Mouse (Mus musculus) embryonic facial prominence, embryonic 14.5 days (tissue): ENCODE measurements around the gene Agtr1a. TPM values are rescaled to one million over a fixed set of nuclear protein-coding genes. Genes with fewer than 3 reads are reported as not detected.

Source experiments
- ATAC-seq: fragments of 200-750 bp; cut with Nextera tagmentation; 2 replicates; pipeline ENCODE4 v1.8.0; 2017; ENCODE audit warnings: low read depth, moderate number of reproducible peaks, moderate TSS enrichment
- DNase-seq: peaks from one replicate; pipeline ENCODE4 v3.0.0-alpha.2; 2015; ENCODE audit warnings: low spot score
- H3K27ac ChIP-seq: fragments of 300-500 bp; sonication (generic); replicated peaks from 2 replicates; pipeline ENCODE4 v1.5.1; 2014; ENCODE audit warnings: low read depth, mild to moderate bottlenecking, low read length, moderate library complexity
- H3K27me3 ChIP-seq: fragments of 300-500 bp; sonication (generic); replicated peaks from 2 replicates; pipeline ENCODE4 v1.6.1; 2014; ENCODE audit warnings: low read length; ENCODE audit not compliant: control insufficient read depth, insufficient read depth
- H3K36me3 ChIP-seq: fragments of 300-500 bp; sonication (generic); 2 replicates; pipeline ENCODE4 v1.6.1; 2014; ENCODE audit warnings: low read length, mixed read lengths; ENCODE audit not compliant: control insufficient read depth, insufficient read depth
- H3K4me1 ChIP-seq: fragments of 300-500 bp; sonication (generic); 2 replicates; pipeline ENCODE4 v1.6.1; 2014; ENCODE audit warnings: antibody characterized with exemption, low read length; ENCODE audit not compliant: control insufficient read depth, insufficient read depth
- H3K4me2 ChIP-seq: fragments of 300-500 bp; sonication (generic); 2 replicates; pipeline ENCODE4 v1.6.1; 2014; ENCODE audit warnings: low read depth, mild to moderate bottlenecking, low read length, moderate library complexity, mixed read lengths
- H3K4me3 ChIP-seq: fragments of 300-500 bp; sonication (generic); 2 replicates; pipeline ENCODE4 v1.5.1; 2014; ENCODE audit warnings: low read depth, mild to moderate bottlenecking, low read length
- H3K9ac ChIP-seq: fragments of 300-500 bp; sonication (generic); 2 replicates; pipeline ENCODE4 v1.6.1; 2014; ENCODE audit warnings: low read depth, mild to moderate bottlenecking, low read length, moderate library complexity, mixed read lengths
- H3K9me3 ChIP-seq: fragments of 300-500 bp; sonication (generic); 2 replicates; pipeline ENCODE4 v1.6.1; 2016; ENCODE audit warnings: low read length; ENCODE audit not compliant: control insufficient read depth
- whole genome bisulfite sequencing: fragments of 180-500 bp; shearing (Covaris S2); extraction: QIAGEN DNeasy Blood & Tissue Kit; methylation state at CpG from one replicate; pipeline ENCODE4 v1.1.7; 2014; 5-methylcytosine and 5-hydroxymethylcytosine counted together
- polyA plus RNA-seq: library from polyadenylated mRNA; unstranded; fragments of >200 nt; fragmentation: Nextera tagmentation; extraction: Ambion mirVana; gene quantifications from 2 replicates; pipeline ENCODE4 v1.2.1, GENCODE M21; 2014

The Agtr1a gene
- polyA plus RNA-seq, 1 experiment from 2014 or later: 9.9 TPM

DNA sequence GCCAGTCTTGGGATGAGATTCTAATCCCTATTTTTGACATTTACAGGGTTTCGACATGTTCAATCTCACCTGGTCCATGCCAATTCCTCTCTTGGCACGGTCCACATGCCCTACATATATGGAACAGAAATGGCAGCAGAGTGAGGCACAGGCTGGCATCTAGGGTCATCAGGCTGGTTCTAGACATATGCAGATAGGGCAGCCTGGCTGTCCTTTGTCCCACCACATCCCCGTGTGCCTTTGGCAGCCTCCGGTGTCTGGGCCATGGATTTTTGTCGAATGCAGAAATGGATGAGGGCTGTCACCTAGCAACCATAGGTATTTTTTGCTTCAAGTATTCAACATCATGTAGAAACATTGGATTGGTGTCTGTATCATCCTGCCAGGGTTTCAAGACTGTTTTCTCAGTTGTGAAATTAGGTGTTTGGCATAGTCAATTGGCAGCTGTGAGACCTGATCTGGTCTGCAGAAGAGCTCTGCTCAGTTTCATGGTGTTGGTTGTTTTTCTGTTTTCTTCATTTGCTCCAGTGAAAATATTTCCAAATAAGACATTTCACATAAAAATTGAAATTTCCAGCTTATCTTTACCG lies 18.8 kb downstream of the Agtr1a start:
- no peaks in the 10 kb centered on the region for H3K9me3 ChIP-seq
- ATAC-seq (no peak), DNase-seq (no peak)
- no peak overlapping the region for H3K4me2 ChIP-seq
- H3K9ac ChIP-seq: no peak overlapping the region
- no peaks in the 10 kb centered on the region for H3K36me3 ChIP-seq
- no peaks in the 10 kb centered on the region for H3K4me1 ChIP-seq
- H3K27ac ChIP-seq: no peak overlapping the region
- no peaks in the 10 kb centered on the region for H3K27me3 ChIP-seq
- 91% methylated on average over 6 of the region's 6 CpGs for WGBS
- H3K4me3 ChIP-seq: no peak overlapping the region

DNA sequence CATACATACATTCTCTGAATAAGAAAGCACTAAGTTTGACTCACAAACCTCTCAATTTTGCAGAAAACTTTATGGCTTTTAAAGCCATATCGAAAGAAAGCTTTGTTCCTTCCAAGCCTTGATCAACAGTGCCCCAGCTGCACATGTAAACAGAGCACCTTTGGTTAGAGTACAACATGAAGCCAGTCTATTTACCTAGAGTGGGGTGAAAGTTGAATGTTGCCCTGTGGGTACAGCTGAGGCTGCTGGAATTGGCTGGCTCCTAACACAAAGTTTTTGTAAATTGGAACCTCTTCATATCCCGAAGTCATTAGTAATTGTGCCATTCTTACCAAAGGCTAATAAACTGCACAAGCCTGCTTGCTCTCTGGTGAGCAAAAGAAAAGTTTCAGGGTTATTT lies 19.7 kb downstream of the Agtr1a start:
- H3K4me1 ChIP-seq: no peaks in the 10 kb centered on the region
- H3K4me3 ChIP-seq: no peak overlapping the region
- no peaks in the 10 kb centered on the region for H3K27me3 ChIP-seq
- H3K9me3 ChIP-seq: no peaks in the 10 kb centered on the region
- H3K4me2 ChIP-seq: no peak overlapping the region
- H3K27ac ChIP-seq: no peak overlapping the region
- DNase-seq (no peak), ATAC-seq (no peak)
- 73% methylated on average over 2 of the region's 2 CpGs for WGBS
- no peaks in the 10 kb centered on the region for H3K36me3 ChIP-seq
- no peak overlapping the region for H3K9ac ChIP-seq

DNA sequence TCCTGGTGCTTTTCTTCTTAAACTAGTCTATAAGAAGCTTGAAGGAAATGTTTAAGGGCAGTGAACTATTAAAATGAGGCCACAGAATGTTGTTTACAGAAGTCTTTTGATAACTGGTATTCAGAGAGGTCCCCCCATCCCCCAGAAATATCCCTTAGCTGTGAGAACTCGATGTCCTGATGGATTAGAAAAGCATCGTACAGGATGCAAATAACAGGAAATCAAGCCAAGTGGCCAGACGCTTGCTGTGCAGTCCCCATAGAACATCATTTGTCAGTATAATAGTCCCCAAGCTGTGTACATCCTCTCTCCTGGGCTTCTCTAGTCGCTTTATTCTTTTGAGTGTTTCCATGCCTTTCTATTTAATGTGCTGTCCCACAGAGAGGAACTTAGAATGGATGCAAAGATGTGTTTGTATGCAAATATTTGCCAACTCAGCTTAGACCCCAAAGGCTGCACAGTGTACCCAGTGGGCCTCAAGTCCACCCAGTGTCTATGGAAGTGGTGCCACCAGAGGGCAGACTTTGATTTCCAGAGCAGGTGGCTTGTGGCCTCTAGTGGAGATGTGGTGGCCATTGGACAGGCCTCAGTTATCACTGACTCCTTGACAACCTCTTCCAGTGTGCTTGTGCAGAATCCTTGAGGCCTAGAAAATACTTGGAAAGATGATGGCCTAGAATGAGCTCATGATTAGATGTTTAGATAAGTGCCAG lies 22.4 kb downstream of the Agtr1a start:
- H3K36me3 ChIP-seq: no peaks in the 10 kb centered on the region
- 57% methylated on average over 4 of the region's 4 CpGs for WGBS
- no peak overlapping the region for H3K9ac ChIP-seq
- H3K27ac ChIP-seq: no peak overlapping the region
- H3K4me2 ChIP-seq: no peak overlapping the region
- H3K9me3 ChIP-seq: no peaks in the 10 kb centered on the region
- no peak overlapping the region for H3K4me3 ChIP-seq
- H3K4me1 ChIP-seq: no peaks in the 10 kb centered on the region
- DNase-seq (no peak), ATAC-seq (no peak)
- H3K27me3 ChIP-seq: no peaks in the 10 kb centered on the region

DNA sequence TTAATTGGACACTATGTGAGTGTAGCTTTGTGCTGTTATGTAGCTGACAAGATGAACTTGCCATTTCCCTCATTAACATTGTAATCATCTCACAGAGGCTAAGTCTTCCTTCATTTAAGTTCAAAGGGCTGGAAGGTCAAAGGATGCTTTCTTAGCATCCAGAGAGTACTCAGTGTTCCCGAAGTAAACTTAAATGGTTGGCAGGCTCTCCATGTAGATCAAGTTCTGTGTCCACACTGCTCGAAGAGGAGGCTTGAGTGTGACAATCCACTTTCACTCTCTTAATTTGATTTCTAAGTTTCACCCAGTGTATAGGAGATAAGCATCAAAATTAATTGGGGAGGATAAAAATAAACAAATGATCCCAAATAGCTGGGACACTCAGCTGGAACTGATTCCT lies 23.6 kb downstream of the Agtr1a start:
- H3K4me1 ChIP-seq: no peaks in the 10 kb centered on the region
- DNase-seq: no peak
- no peak overlapping the region for H3K9ac ChIP-seq
- no peaks in the 10 kb centered on the region for H3K36me3 ChIP-seq
- ATAC-seq: no peak
- no peak overlapping the region for H3K4me2 ChIP-seq
- H3K4me3 ChIP-seq: no peak overlapping the region
- H3K9me3 ChIP-seq: no peaks in the 10 kb centered on the region
- H3K27me3 ChIP-seq: no peaks in the 10 kb centered on the region
- H3K27ac ChIP-seq: no peak overlapping the region
- WGBS: 66% methylated on average over 2 of the region's 2 CpGs

DNA sequence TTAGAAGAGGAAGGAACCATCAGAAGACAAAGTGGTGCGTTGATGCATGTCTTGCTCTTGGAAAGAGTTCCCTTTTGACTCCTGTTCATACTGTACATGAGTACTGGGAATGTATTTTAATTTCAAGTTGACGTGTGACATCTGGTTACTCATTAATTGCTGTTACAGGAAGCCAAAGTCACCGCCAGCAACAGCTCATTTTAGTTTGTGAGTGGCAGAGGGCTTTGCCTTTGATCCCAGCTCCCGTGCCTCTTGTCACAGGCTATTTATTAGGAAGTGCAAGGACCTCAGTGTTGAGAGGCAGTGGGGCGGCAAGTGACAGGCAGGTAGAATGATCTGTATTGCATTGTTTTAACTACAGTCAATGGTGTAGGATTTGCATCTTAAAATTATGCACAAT lies 24.8 kb downstream of the Agtr1a start:
- DNase-seq (no peak), ATAC-seq (no peak)
- Histone ChIP-seq H3K4me1 (no peaks in the 10 kb centered on the region), H3K9ac (no peak overlapping the region), H3K36me3 (no peaks in the 10 kb centered on the region), H3K4me2 (no peak overlapping the region), H3K27me3 (no peaks in the 10 kb centered on the region), H3K9me3 (no peaks in the 10 kb centered on the region), H3K4me3 (no peak overlapping the region), H3K27ac (no peak overlapping the region)
- WGBS: 54% methylated on average over 5 of the region's 5 CpGs

DNA sequence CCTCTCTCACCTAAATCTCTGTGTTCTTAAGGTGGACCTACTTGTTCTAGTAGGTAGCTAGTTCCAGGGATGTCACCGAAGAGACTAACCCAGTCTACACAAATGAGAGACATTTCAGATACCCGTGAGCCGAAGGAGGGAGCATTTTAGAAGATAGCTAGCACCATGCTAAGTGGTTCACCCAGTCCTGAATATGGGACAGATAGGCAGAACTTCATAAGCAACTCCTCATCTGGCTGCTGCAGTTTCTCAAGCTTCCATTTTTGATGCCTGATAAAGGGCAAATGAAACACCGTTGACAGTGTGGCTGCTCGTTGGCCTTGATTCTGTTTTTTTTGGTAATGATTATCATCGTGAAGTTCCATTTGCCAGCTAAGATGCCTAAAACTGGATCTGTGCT lies 25.8 kb downstream of the Agtr1a start:
- 93% methylated on average over 6 of the region's 6 CpGs for WGBS
- H3K4me1 ChIP-seq: no peaks in the 10 kb centered on the region
- DNase-seq: no peak
- H3K4me2 ChIP-seq: no peak overlapping the region
- H3K9ac ChIP-seq: no peak overlapping the region
- H3K4me3 ChIP-seq: no peak overlapping the region
- no peaks in the 10 kb centered on the region for H3K36me3 ChIP-seq
- H3K27me3 ChIP-seq: no peaks in the 10 kb centered on the region
- H3K9me3 ChIP-seq: no peaks in the 10 kb centered on the region
- H3K27ac ChIP-seq: no peak overlapping the region
- ATAC-seq: no peak

DNA sequence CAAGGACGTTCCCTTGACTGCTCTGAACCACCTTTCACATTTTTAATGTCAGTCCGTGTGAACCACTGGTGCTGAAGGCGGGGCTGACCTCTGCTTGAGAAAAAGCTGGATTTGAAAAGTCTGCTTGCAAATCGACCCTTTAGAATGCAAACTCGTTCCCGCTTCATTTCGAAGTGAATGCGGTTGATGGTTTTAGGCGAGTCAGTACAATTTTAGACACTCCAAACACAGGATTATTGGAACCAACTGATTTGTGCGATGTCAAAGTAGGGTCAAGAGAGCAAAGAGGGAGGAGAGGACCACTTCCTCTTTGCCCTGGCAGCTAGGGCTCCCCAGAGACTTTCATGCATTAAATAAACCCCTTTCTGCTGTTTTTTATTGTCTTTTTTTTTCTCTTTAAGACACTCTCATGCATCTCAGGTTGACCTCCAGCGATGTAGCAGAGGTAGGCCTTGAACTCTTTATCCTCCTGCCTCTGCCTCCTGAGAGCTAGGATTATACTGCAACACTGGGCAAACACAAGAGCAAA lies 27.9 kb downstream of the Agtr1a start:
- DNase-seq (no peak), ATAC-seq (no peak)
- Histone ChIP-seq H3K36me3 (no peaks in the 10 kb centered on the region), H3K27me3 (no peaks in the 10 kb centered on the region), H3K9ac (no peak overlapping the region), H3K4me1 (no peaks in the 10 kb centered on the region), H3K27ac (no peak overlapping the region), H3K4me2 (no peak overlapping the region), H3K4me3 (no peak overlapping the region), H3K9me3 (no peaks in the 10 kb centered on the region)
- 53% methylated on average over 11 of the region's 11 CpGs for WGBS

DNA sequence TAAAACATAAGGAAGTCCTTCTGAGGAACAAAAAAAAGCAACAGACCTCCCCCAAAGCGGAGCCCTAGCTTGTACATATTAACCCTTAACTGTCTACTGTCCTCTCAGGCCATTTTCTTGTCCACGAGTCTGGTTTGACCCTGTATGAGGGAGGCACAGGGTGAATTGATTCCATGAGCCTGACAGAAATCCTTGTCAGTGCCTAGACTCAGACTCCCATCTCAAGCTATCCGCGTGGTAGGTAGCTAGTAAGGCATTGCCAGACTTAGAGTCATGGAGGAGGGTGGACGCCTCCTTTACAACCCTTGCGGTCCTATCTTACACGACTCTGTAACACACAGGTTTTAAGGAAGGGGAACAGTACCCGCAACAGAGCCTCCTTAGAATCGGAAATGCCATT lies 28.5 kb downstream of the Agtr1a start:
- Histone ChIP-seq H3K9ac (no peak overlapping the region), H3K27me3 (no peaks in the 10 kb centered on the region), H3K36me3 (no peaks in the 10 kb centered on the region), H3K27ac (no peak overlapping the region), H3K4me3 (no peak overlapping the region), H3K4me1 (no peaks in the 10 kb centered on the region), H3K4me2 (no peak overlapping the region), H3K9me3 (peaks cover 3% of the 10 kb centered on the region; the same call in 1 of the 2 replicates)
- DNase-seq (no peak), ATAC-seq (no peak)
- WGBS: 79% methylated on average over 9 of the region's 9 CpGs

DNA sequence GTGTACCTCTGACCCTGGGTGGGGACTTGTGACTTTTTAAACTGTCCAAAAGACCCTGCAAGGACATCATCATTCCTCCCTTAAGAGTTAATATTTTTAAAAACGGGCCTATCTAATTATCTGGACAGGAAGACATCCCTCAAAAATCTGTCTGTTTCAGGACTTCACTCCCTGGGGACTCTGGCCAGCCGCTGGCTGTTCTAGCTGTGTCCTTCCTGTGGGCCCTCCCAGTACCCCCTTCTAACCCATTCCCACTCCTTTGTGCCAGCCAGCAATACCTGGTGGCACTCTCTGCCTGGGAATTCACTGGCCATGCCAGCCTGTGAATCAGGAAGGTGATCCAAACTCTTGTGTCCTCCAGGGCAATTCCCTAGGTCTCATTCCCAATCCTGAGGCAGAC lies 29.1 kb downstream of the Agtr1a start:
- ATAC-seq: no peak
- Histone ChIP-seq H3K4me2 (no peak overlapping the region), H3K4me3 (no peak overlapping the region), H3K9ac (no peak overlapping the region), H3K36me3 (no peaks in the 10 kb centered on the region), H3K27ac (no peak overlapping the region), H3K27me3 (no peaks in the 10 kb centered on the region), H3K4me1 (no peaks in the 10 kb centered on the region), H3K9me3 (peaks cover 4% of the 10 kb centered on the region; the same call in 1 of the 2 replicates)
- no peak for DNase-seq
- WGBS: 55% methylated on average over 2 of the region's 2 CpGs
